Mouse (Mus musculus): ENCODE data around the gene Padi2. TPM values are rescaled to one million over a fixed set of nuclear protein-coding genes. Genes with fewer than 3 reads are reported as not detected.

Gene Padi2
- total RNA-seq, 2 experiments from 2014 or later: 4.0 to 13.1 TPM

- ATAC-seq (replicated peaks; ENCODE audit: poor library complexity, severe bottlenecking): 0 out of 2 replicates have a peak, but pooled peaks have one; percentile 4
Observed at GRCm38 (mm10) chr4:140982808-140983207, 76.7 kb downstream of the Padi2 start.

GRCm38 (mm10) chr4:140983442-140983841 lies 77.3 kb downstream of the Padi2 start:
- ATAC-seq (replicated peaks; ENCODE audit: poor library complexity, severe bottlenecking): peak; percentile 89

- no peak for ATAC-seq (replicated peaks; ENCODE audit: poor library complexity, severe bottlenecking)
Observed at GRCm38 (mm10) chr4:140984544-140984943, 78.4 kb downstream of the Padi2 start.

- ATAC-seq (replicated peaks; ENCODE audit: poor library complexity, severe bottlenecking): no peak
Observed at GRCm38 (mm10) chr4:140986024-140986710, 80.0 kb downstream of the Padi2 start.

GRCm38 (mm10) chr4:140986711-140987395 lies 80.7 kb downstream of the Padi2 start, which contains the start of gene Atp13a2:
Atp13a2 (plus strand) TSS chr4:140986873.
- ATAC-seq (replicated peaks; ENCODE audit: poor library complexity, severe bottlenecking): peak; percentile 40

- peak; percentile 10 for ATAC-seq (replicated peaks; ENCODE audit: poor library complexity, severe bottlenecking)
Observed at GRCm38 (mm10) chr4:140987476-140987875, 81.3 kb downstream of the Padi2 start.

GRCm38 (mm10) chr4:140988706-140989290 lies 82.7 kb downstream of the Padi2 start:
- peak; percentile 69 for ATAC-seq (replicated peaks; ENCODE audit: poor library complexity, severe bottlenecking)

- no peak for ATAC-seq (replicated peaks; ENCODE audit: poor library complexity, severe bottlenecking)
Observed at GRCm38 (mm10) chr4:140989447-140989846, 83.3 kb downstream of the Padi2 start.

- ATAC-seq (replicated peaks; ENCODE audit: poor library complexity, severe bottlenecking): no peak
Observed at GRCm38 (mm10) chr4:140992215-140992614, 86.1 kb downstream of the Padi2 start.

GRCm38 (mm10) chr4:140993846-140994245 lies 87.7 kb downstream of the Padi2 start:
- no peak for ATAC-seq (replicated peaks; ENCODE audit: poor library complexity, severe bottlenecking)

GRCm38 (mm10) chr4:140995811-140996210 lies 89.7 kb downstream of the Padi2 start:
- peak; percentile 36; the same call in 1 of the 2 replicates for ATAC-seq (replicated peaks; ENCODE audit: poor library complexity, severe bottlenecking)

- no peak for ATAC-seq (replicated peaks; ENCODE audit: poor library complexity, severe bottlenecking)
Observed at GRCm38 (mm10) chr4:140996812-140997211, 90.7 kb downstream of the Padi2 start.

Other genes starting within 250 kb of the Padi2 start
- 4.2 and 6.0 TPM in 2 replicates for gene Arhgef10l, start 240.3 kb upstream of the Padi2 start, total RNA-seq (2014; fragmentation: Nextera tagmentation)
- gene Arhgef10l, start 240.3 kb upstream of the Padi2 start, total RNA-seq (2017): 6.9 and 7.2 TPM in 2 replicates
- gene Rcc2, start 205.8 kb upstream of the Padi2 start, total RNA-seq (2014; fragmentation: Nextera tagmentation): 150 and 183 TPM in 2 replicates
- 146 and 176 TPM in 2 replicates for gene Rcc2, start 205.8 kb upstream of the Padi2 start, total RNA-seq (2017)
- not detected in 2 replicates for gene Padi6, start 163.7 kb upstream of the Padi2 start, total RNA-seq (2014; fragmentation: Nextera tagmentation)
- gene Padi6, start 163.7 kb upstream of the Padi2 start, total RNA-seq (2017): not detected in 2 replicates
- gene Padi4, start 132.1 kb upstream of the Padi2 start, total RNA-seq (2014; fragmentation: Nextera tagmentation): 2.8 and 7.9 TPM in 2 replicates
- gene Padi4, start 132.1 kb upstream of the Padi2 start, total RNA-seq (2017): 5.1 and 6.4 TPM in 2 replicates
- 0.19 and 0.21 TPM in 2 replicates for gene Padi3, start 95.7 kb upstream of the Padi2 start, total RNA-seq (2014; fragmentation: Nextera tagmentation)
- gene Padi3, start 95.7 kb upstream of the Padi2 start, total RNA-seq (2017): 0.04 TPM in 1 of 2 replicates, not detected in the other
- not detected in 2 replicates for gene Padi1, start 60.6 kb upstream of the Padi2 start, total RNA-seq (2014; fragmentation: Nextera tagmentation)
- not detected in 2 replicates for gene Padi1, start 60.6 kb upstream of the Padi2 start, total RNA-seq (2017)
- gene Sdhb, start 54.9 kb downstream of the Padi2 start, total RNA-seq (2014; fragmentation: Nextera tagmentation): 143 and 167 TPM in 2 replicates
- 116 and 142 TPM in 2 replicates for gene Sdhb, start 54.9 kb downstream of the Padi2 start, total RNA-seq (2017)
- 30.0 and 30.5 TPM in 2 replicates for gene Atp13a2, start 80.5 kb downstream of the Padi2 start, total RNA-seq (2014; fragmentation: Nextera tagmentation)
- gene Atp13a2, start 80.5 kb downstream of the Padi2 start, total RNA-seq (2017): 14.5 and 23.6 TPM in 2 replicates
- not detected in 2 replicates for gene Mfap2, start 104.1 kb downstream of the Padi2 start, total RNA-seq (2014; fragmentation: Nextera tagmentation)
- not detected in 2 replicates for gene Mfap2, start 104.1 kb downstream of the Padi2 start, total RNA-seq (2017)
- 6.4 and 8.0 TPM in 2 replicates for gene Crocc, start 154.2 kb downstream of the Padi2 start, total RNA-seq (2014; fragmentation: Nextera tagmentation)
- 6.5 and 7.0 TPM in 2 replicates for gene Crocc, start 154.2 kb downstream of the Padi2 start, total RNA-seq (2017)
- gene Necap2, start 172.0 kb downstream of the Padi2 start, total RNA-seq (2014; fragmentation: Nextera tagmentation): 30.6 and 52.4 TPM in 2 replicates
- gene Necap2, start 172.0 kb downstream of the Padi2 start, total RNA-seq (2017): 45.5 and 54.2 TPM in 2 replicates
- gene Spata21, start 182.0 kb downstream of the Padi2 start, total RNA-seq (2014; fragmentation: Nextera tagmentation): not detected in 2 replicates
- gene Spata21, start 182.0 kb downstream of the Padi2 start, total RNA-seq (2017): not detected in 2 replicates
- 41.1 and 54.8 TPM in 2 replicates for gene Szrd1, start 233.4 kb downstream of the Padi2 start, total RNA-seq (2014; fragmentation: Nextera tagmentation)
- 58.0 and 63.0 TPM in 2 replicates for gene Szrd1, start 233.4 kb downstream of the Padi2 start, total RNA-seq (2017)
- gene Fbxo42, start 241.6 kb downstream of the Padi2 start, total RNA-seq (2014; fragmentation: Nextera tagmentation): 16.5 and 18.6 TPM in 2 replicates
- gene Fbxo42, start 241.6 kb downstream of the Padi2 start, total RNA-seq (2017): 7.2 and 7.8 TPM in 2 replicates